Mouse (Mus musculus): ENCODE measurements at regions not wholly inside any gene's neighbourhood (a gene's known extent, or its start where the extent isn't known, plus 50 kb on each side); places are given as distances from the start of the nearest gene placed in this dataset.
"Not testable (repeated sequence)": the region's sequence is repeated elsewhere in the genome, so short reads cannot be mapped to it uniquely, and the experiment has no call there.

GRCm38 (mm10) chr15:4313698-4314097 lies 61.6 kb upstream of the Plcxd3 start:
- not testable (repeated sequence) for TF ChIP-seq POU5F1 (IDR thresholded peaks at IDR 0.05; ENCODE audit: borderline replicate concordance, low read length); CTCF (conservative IDR thresholded peaks at IDR 0.05; ENCODE audit: low read length); NANOG (IDR thresholded peaks at IDR 0.05; ENCODE audit: borderline replicate concordance, low read length)
